In genomic region chr11:69235285-69236060, GRCm38 (mm10) we compare ENCODE assay signal across 8 mouse cellular contexts. TPM values are rescaled to one million over a fixed set of nuclear protein-coding genes. Genes with fewer than 3 reads are reported as not detected.
DNase-seq lines count a peak whose midpoint lies in the region; ATAC-seq and TF ChIP-seq lines count a peak whose summit lies in the region.

No protein-coding gene starts in this region.

- dilution Hi-C loops in CH12.LX (cut with MboI; ENCODE audit: extremely low pct_ligation_motif_present, extremely low pct_unique_long_range_greater_than_20kb, low sequenced_read_pairs) = no loop called here

- no peak overlapping the region for H3K9ac ChIP-seq in CH12.LX (ENCODE audit: insufficient read depth, low read depth)
- peak overlapping the region; percentile 57 for H3K9ac ChIP-seq in forebrain, embryonic 12.5 days
- no peak overlapping the region for H3K9ac ChIP-seq in liver, embryonic 16.5 days (ENCODE audit: low read depth, low read length)
- H3K9ac ChIP-seq in neural tube, embryonic 12.5 days = peak overlapping the region; percentile 49
- H3K9ac ChIP-seq in stomach, postnatal 0 days (ENCODE audit: low read length) = peak overlapping the region; percentile 50

- no peaks in the 10 kb centered on the region for H3K79me2 ChIP-seq in CH12.LX (replicated peaks; ENCODE audit: control insufficient read depth, extremely low read depth, insufficient read depth, poor library complexity, severe bottlenecking)

- no peaks in the 10 kb centered on the region for H3K9me3 ChIP-seq in CH12.LX (replicated peaks; ENCODE audit: low read length)
- H3K9me3 ChIP-seq in forebrain, embryonic 12.5 days = no peaks in the 10 kb centered on the region
- no peaks in the 10 kb centered on the region for H3K9me3 ChIP-seq in liver, embryonic 16.5 days (replicated peaks; ENCODE audit: control insufficient read depth, low read length)
- no peaks in the 10 kb centered on the region for H3K9me3 ChIP-seq in neural tube, embryonic 12.5 days
- H3K9me3 ChIP-seq in stomach, postnatal 0 days (ENCODE audit: control insufficient read depth, low read length) = no peaks in the 10 kb centered on the region

- no peak for TF ChIP-seq CTCF in CH12.LX (conservative IDR thresholded peaks at IDR 0.05 in 1 of 2, IDR thresholded peaks at IDR 0.05 in 1 of 2; ENCODE audit: low read depth in 2 of 2, low read length in 2 of 2)
- peak; percentile 63 for TF ChIP-seq CTCF in stomach, postnatal 0 days (IDR thresholded peaks at IDR 0.05; ENCODE audit: low read depth)

- in situ Hi-C loops in CH12.LX (cut with MboI; ENCODE audit: low pct_ligation_motif_present, low pct_unique_long_range_greater_than_20kb, low sequenced_read_pairs) = no loop called here

- DNase-seq in CH12.LX (ENCODE audit: extremely low read depth) = peak; percentile 47
- peak; percentile 71 for DNase-seq in c-Kit-positive CD71-positive TER-119-negative erythroid progenitor cells, embryonic 14.5 days (ENCODE audit: low read depth)
- DNase-seq in heart, postnatal 14 days = peak; percentile 26 to 41
- DNase-seq in layer of hippocampus, adult 11-12 months (ENCODE audit: low spot score) = peak; percentile 72
- DNase-seq in stomach, postnatal 0 days (ENCODE audit: low spot score) = peak; percentile 86

- intact Hi-C loops in heart, postnatal 14 days (cut with DNase I) = no loop called here

- TF ChIP-seq POLR2A in CH12.LX (IDR thresholded peaks at IDR 0.05; ENCODE audit: low read depth, low read length) = no peak

- no peak overlapping the region for H3K27ac ChIP-seq in CH12.LX (ENCODE audit: insufficient read depth, low read depth)
- peak overlapping the region; percentile 59 for H3K27ac ChIP-seq in forebrain, embryonic 12.5 days
- no peak overlapping the region for H3K27ac ChIP-seq in liver, embryonic 16.5 days (ENCODE audit: low read length)
- H3K27ac ChIP-seq in neural tube, embryonic 12.5 days = 0 out of 2 replicates have a peak overlapping the region, but pooled peaks have one; percentile 28
- no peak overlapping the region; the same call in 1 of the 2 replicates for H3K27ac ChIP-seq in stomach, postnatal 0 days (replicated peaks)

- 0 out of 4 replicates have a peak, but pooled peaks cover 2 to 9% of the 10 kb centered on the region in 2 experiments for H3K4me1 ChIP-seq in CH12.LX (ENCODE audit: control insufficient read depth in 1 of 2, insufficient read depth in 2 of 2)
- peaks cover 18% of the 10 kb centered on the region for H3K4me1 ChIP-seq in forebrain, embryonic 12.5 days
- peaks cover 6% of the 10 kb centered on the region for H3K4me1 ChIP-seq in liver, embryonic 16.5 days (ENCODE audit: control insufficient read depth, low read depth, low read length)
- peaks cover 13% of the 10 kb centered on the region for H3K4me1 ChIP-seq in neural tube, embryonic 12.5 days
- H3K4me1 ChIP-seq in stomach, postnatal 0 days (replicated peaks; ENCODE audit: control insufficient read depth, insufficient read depth) = peaks cover 5% of the 10 kb centered on the region; the same call in 1 of the 2 replicates

- H3K4me3 ChIP-seq in CH12.LX (replicated peaks in 1 of 3; ENCODE audit: low read depth in 2 of 3, low read length in 2 of 3, poor library complexity in 1 of 3) = no peak overlapping the region
- H3K4me3 ChIP-seq in forebrain, embryonic 12.5 days (replicated peaks) = peak overlapping the region; percentile 48
- H3K4me3 ChIP-seq in liver, embryonic 16.5 days (ENCODE audit: low read depth, low read length) = peak overlapping the region; percentile 24
- peak overlapping the region; percentile 36 for H3K4me3 ChIP-seq in neural tube, embryonic 12.5 days
- peak overlapping the region; percentile 43 for H3K4me3 ChIP-seq in stomach, postnatal 0 days (ENCODE audit: low read depth, low read length)

- no peak overlapping the region for H3K4me2 ChIP-seq in CH12.LX (ENCODE audit: insufficient read depth, low read depth, poor library complexity, severe bottlenecking)
- peak overlapping the region; percentile 83 for H3K4me2 ChIP-seq in forebrain, embryonic 12.5 days
- H3K4me2 ChIP-seq in liver, embryonic 16.5 days (ENCODE audit: low read depth, low read length) = peak overlapping the region; percentile 56
- peak overlapping the region; percentile 68 for H3K4me2 ChIP-seq in neural tube, embryonic 12.5 days (replicated peaks)
- H3K4me2 ChIP-seq in stomach, postnatal 0 days (replicated peaks; ENCODE audit: low read depth) = peak overlapping the region; percentile 74

- H3K36me3 ChIP-seq in CH12.LX (replicated peaks in 1 of 2; ENCODE audit: control insufficient read depth in 1 of 2, insufficient read depth in 1 of 2, low read length in 1 of 2) = no peaks in the 10 kb centered on the region
- no peaks in the 10 kb centered on the region for H3K36me3 ChIP-seq in forebrain, embryonic 12.5 days (replicated peaks)
- no peaks in the 10 kb centered on the region for H3K36me3 ChIP-seq in liver, embryonic 16.5 days (ENCODE audit: control insufficient read depth, insufficient read depth)
- no peaks in the 10 kb centered on the region for H3K36me3 ChIP-seq in neural tube, embryonic 12.5 days
- no peaks in the 10 kb centered on the region for H3K36me3 ChIP-seq in stomach, postnatal 0 days (ENCODE audit: control insufficient read depth, insufficient read depth, low read length)

- ATAC-seq in forebrain, embryonic 12.5 days (ENCODE audit: low FRiP score) = peak; percentile 92
- peak; percentile 82 for ATAC-seq in liver, embryonic 16.5 days (ENCODE audit: low read depth)
- peak; percentile 94 for ATAC-seq in neural tube, embryonic 12.5 days (ENCODE audit: low FRiP score, low read depth)
- peak; percentile 91 for ATAC-seq in stomach, postnatal 0 days (ENCODE audit: low FRiP score, low TSS enrichment)

- no peak for TF ChIP-seq RAD21 in CH12.LX (IDR thresholded peaks at IDR 0.05; ENCODE audit: low read depth, low read length)

- peaks cover 37% of the 10 kb centered on the region for H3K27me3 ChIP-seq in CH12.LX (replicated peaks)
- H3K27me3 ChIP-seq in forebrain, embryonic 12.5 days = peaks cover 43% of the 10 kb centered on the region
- peaks cover 41% of the 10 kb centered on the region for H3K27me3 ChIP-seq in liver, embryonic 16.5 days (ENCODE audit: control insufficient read depth, insufficient read depth, low read depth, low read length)
- peaks cover 27% of the 10 kb centered on the region for H3K27me3 ChIP-seq in neural tube, embryonic 12.5 days (replicated peaks)
- H3K27me3 ChIP-seq in stomach, postnatal 0 days (ENCODE audit: control insufficient read depth, insufficient read depth, low read length) = peaks cover 6% of the 10 kb centered on the region; the same call in 1 of the 2 replicates

- TF ChIP-seq EP300 in CH12.LX (IDR thresholded peaks at IDR 0.05; ENCODE audit: low read length) = no peak
- no peak for TF ChIP-seq EP300 in stomach, postnatal 0 days (optimal IDR thresholded peaks at IDR 0.05)

- WGBS in forebrain, embryonic 12.5 days = 1% methylated on average over 33 of the region's 33 CpGs
- WGBS in liver, embryonic 16.5 days (ENCODE audit: insufficient replicate concordance) = 3% methylated on average over 33 of the region's 33 CpGs
- WGBS in neural tube, embryonic 12.5 days = 2% methylated on average over 33 of the region's 33 CpGs
- 2% methylated on average over 33 of the region's 33 CpGs for WGBS in stomach, postnatal 0 days

TF ChIP-seq in CH12.LX, 34 proteins besides CTCF, POLR2A, EP300 and RAD21:
- no peak for TF ChIP-seq MEF2A (IDR thresholded peaks at IDR 0.05; ENCODE audit: borderline replicate concordance, low read depth, low read length)
- TF ChIP-seq ZNF384 (IDR thresholded peaks at IDR 0.05; ENCODE audit: low read depth, low read length) = no peak
- no peak for TF ChIP-seq MYC (IDR thresholded peaks at IDR 0.05; ENCODE audit: low read depth, low read length)
- no peak for TF ChIP-seq ELF1 (IDR thresholded peaks at IDR 0.05; ENCODE audit: low read depth, low read length)
- TF ChIP-seq TCF12 (IDR thresholded peaks at IDR 0.05; ENCODE audit: low read depth, low read length) = no peak
- TF ChIP-seq IRF4 (IDR thresholded peaks at IDR 0.05; ENCODE audit: low read depth, low read length) = no peak
- TF ChIP-seq UBTF (IDR thresholded peaks at IDR 0.05; ENCODE audit: low read depth, low read length) = no peak
- TF ChIP-seq JUN (IDR thresholded peaks at IDR 0.05; ENCODE audit: insufficient read depth, low read depth, low read length) = no peak
- TF ChIP-seq MAX (IDR thresholded peaks at IDR 0.05; ENCODE audit: low read length) = no peak
- no peak for TF ChIP-seq ZC3H11A (IDR thresholded peaks at IDR 0.05; ENCODE audit: low read depth, low read length)
- TF ChIP-seq GABPA (IDR thresholded peaks at IDR 0.05; ENCODE audit: insufficient replicate concordance, low read depth, low read length) = no peak
- TF ChIP-seq NRF1 (IDR thresholded peaks at IDR 0.05; ENCODE audit: low read depth, low read length) = no peak
- no peak for TF ChIP-seq ZKSCAN1 (IDR thresholded peaks at IDR 0.05; ENCODE audit: borderline replicate concordance, low read depth, low read length)
- no peak for TF ChIP-seq JUND (conservative IDR thresholded peaks at IDR 0.05; ENCODE audit: low read depth, low read length)
- no peak for TF ChIP-seq NELFE (IDR thresholded peaks at IDR 0.05; ENCODE audit: low read depth, low read length)

RNA-seq across cellular contexts. Expression of gene Gucy2e, which starts 1.4 kb away (rescaled TPM):
- total RNA-seq in CH12.LX (2012; rRNA removed) (not detected in 2 replicates), CH12.LX (2014; rRNA removed) (0.03 TPM in 1 of 2 replicates, not detected in the other)
- polyA plus RNA-seq in CH12.LX (2012; ENCODE audit: insufficient read length, low read depth) = not detected in 2 replicates
- polyA plus RNA-seq in forebrain, embryonic 12.5 days (2016; fragmentation: Nextera tagmentation; extraction: Ambion mirVana) = 0.17 and 0.19 TPM in 2 replicates
- 1 to 10 TPM in 1 of 2 experiments, under 1 TPM in 1; 1.00 to 1.3 TPM for total RNA-seq in heart, postnatal 14 days (2021)
- polyA plus RNA-seq in liver, embryonic 16.5 days (2015; fragmentation: Nextera tagmentation; extraction: Ambion mirVana) = not detected in 2 replicates
- 0.10 and 0.17 TPM in 2 replicates for polyA plus RNA-seq in neural tube, embryonic 12.5 days (2016; fragmentation: Nextera tagmentation; extraction: Ambion mirVana)
- 0.04 and 0.05 TPM in 2 replicates for polyA plus RNA-seq in stomach, postnatal 0 days (2015; fragmentation: Nextera tagmentation; extraction: Ambion mirVana)

RNA-seq across cellular contexts. Expression of gene Alox8, which starts 37.8 kb away (rescaled TPM):
- total RNA-seq in CH12.LX (2012; rRNA removed) (0.30 and 0.50 TPM in 2 replicates), CH12.LX (2014; rRNA removed) (not detected in 2 replicates)
- 0.10 TPM in 1 of 2 replicates, not detected in the other for polyA plus RNA-seq in CH12.LX (2012; ENCODE audit: insufficient read length, low read depth)
- not detected in 2 replicates for polyA plus RNA-seq in forebrain, embryonic 12.5 days (2016; fragmentation: Nextera tagmentation; extraction: Ambion mirVana)
- 1 to 10 TPM in 1 of 2 experiments, under 1 TPM in 1; 0.88 to 1.7 TPM for total RNA-seq in heart, postnatal 14 days (2021)
- 0.08 TPM in 1 of 2 replicates, not detected in the other for polyA plus RNA-seq in liver, embryonic 16.5 days (2015; fragmentation: Nextera tagmentation; extraction: Ambion mirVana)
- 0.09 TPM in 1 of 2 replicates, not detected in the other for polyA plus RNA-seq in neural tube, embryonic 12.5 days (2016; fragmentation: Nextera tagmentation; extraction: Ambion mirVana)
- 1.2 and 1.3 TPM in 2 replicates for polyA plus RNA-seq in stomach, postnatal 0 days (2015; fragmentation: Nextera tagmentation; extraction: Ambion mirVana)

Comparison
In these comparisons a context has a peak if more than half of its experiments do, and no peak if none do; other contexts are left out.
1. DNase-seq: peak in every context shown above with its lines; median percentile 86 in stomach, postnatal 0 days; 72 in layer of hippocampus, adult 11-12 months; 71 in c-Kit-positive CD71-positive TER-119-negative erythroid progenitor cells, embryonic 14.5 days; 47 in CH12.LX; 34 in heart, postnatal 14 days.
2. H3K27ac ChIP-seq: peak in forebrain, embryonic 12.5 days (single experiment) and neural tube, embryonic 12.5 days (single experiment); none in CH12.LX (single experiment), liver, embryonic 16.5 days (single experiment) and stomach, postnatal 0 days (single experiment).
3. H3K4me3 ChIP-seq: peak in forebrain, embryonic 12.5 days (single experiment), liver, embryonic 16.5 days (single experiment), neural tube, embryonic 12.5 days (single experiment) and stomach, postnatal 0 days (single experiment); none in CH12.LX (0 of 3).
4. H3K9ac ChIP-seq: peak in forebrain, embryonic 12.5 days (single experiment), neural tube, embryonic 12.5 days (single experiment) and stomach, postnatal 0 days (single experiment); none in CH12.LX (single experiment) and liver, embryonic 16.5 days (single experiment).
5. Peak in every context shown above with its lines, with median percentiles within 50 percentile points of each other: ATAC-seq.